Mouse (Mus musculus): Measurements from ENCODE around the gene Vav3.

The Vav3 gene

DNA sequence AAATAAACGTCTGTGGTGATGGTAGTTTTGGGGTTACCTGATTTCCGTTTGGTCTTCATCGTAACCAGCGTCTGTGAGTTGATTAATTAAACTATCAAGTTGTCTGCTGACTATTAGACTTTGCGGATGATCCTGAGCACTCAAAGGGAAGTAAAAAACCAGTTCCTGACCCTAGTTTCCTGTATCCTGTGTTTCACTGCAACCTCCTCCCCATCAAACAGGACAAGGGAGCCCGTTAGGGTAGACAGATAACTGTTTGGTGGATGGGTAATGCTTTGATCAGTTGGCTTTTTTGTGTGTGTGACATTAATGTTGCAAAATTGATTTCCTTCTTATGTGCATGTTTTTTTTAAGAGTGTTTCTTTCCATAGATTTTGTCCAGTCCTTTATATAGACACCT lies 12.2 kb downstream of the Vav3 start:
- DNase-seq (ENCODE audit: low read depth): no peak

DNA sequence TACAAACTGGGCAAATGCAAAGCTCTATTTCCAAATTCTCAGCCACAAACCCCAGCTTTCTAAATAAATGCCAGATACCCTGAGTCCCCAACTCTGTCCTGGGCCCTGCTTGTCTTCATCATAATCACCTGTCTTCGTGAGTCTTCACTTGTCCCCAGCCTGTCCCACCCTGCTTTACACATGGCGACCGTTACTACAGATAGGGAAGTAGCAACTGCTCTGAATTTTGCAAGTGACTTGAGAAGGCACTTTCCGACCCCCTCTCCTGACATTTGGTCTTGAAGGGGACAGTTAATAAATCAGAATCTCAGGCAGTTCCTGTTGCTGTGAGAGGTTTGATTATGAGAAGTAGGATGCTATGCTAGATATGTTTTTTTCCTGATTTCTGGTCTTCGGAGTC lies 13.4 kb downstream of the Vav3 start:
- no peak for DNase-seq (ENCODE audit: low read depth)

DNA sequence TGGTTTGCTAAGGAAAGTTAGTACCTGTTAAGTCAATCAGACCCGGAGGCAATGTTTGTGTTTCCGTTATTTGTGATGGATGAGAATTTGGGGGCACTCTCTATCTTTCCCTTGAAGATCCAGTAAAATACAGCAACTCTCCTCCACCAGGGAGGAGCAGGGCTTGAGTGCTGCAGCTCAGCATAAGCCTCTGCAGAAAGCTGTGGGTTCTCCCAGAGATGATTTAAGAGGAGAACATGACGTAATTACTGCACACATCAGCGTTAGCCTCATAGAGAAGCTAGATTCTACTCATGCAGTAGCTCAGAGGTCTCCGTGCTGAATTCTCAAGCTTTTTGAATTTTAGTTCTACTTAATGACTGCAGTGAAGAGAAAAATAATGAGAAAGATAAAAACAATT lies 14.7 kb downstream of the Vav3 start:
- DNase-seq (ENCODE audit: low read depth): no peak

DNA sequence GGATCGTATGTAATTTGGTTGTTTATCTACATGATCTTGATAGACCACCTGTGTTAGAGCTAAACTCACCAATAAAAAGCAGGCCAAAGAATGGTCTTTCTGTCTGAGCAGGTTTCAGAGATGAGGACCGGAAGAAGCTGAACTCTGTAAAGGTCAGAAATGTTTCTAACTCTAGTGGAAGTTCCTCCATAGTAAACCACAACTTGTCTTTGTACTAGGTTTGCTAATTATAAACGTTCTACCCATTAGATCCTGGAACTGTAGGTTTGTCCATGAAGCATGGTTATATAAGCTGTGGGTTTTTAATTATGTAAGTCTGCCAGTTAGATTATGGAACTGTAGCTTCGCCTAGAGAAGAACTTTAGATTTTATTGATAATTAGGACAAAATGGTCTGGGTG lies 20.3 kb downstream of the Vav3 start:
- DNase-seq (ENCODE audit: low read depth): no peak

DNA sequence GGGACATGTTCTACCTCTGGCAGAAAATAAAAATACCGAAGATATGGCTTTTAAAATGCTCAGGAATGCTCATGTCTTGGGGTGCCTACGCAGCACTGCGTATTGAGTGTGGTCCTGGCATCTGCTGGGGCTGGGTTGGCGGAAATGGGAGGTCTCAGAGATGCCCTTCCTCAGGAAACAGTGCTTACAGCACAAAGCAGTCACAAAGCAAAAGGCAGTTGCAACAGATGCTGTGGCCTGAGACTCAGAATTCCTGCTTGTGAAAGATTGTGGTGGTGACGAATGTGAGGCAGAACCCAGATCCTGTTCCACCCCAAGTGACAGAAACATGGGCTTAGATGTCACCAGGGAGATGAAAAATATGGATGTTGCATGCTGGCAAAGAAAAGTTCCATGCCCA lies 21.4 kb downstream of the Vav3 start:
- no peak for DNase-seq (ENCODE audit: low read depth)

DNA sequence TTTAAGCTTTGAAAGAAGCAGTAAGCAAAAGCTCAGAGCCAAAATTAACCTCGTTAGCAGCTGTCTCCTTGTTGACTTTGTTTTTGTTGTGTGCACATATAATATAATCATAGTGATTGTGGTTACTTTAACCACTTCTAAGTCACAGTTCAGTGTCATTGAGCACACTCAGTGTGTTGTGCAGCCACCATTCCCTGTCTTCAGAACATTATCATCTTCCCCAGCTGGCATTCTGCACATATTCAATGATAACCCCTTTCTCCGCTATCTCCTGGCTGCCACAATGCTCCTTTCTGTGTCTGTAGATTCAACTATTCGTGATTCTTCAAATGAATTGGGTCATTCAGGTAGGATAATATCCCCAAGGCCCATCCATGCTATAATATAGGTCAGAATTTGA lies 21.9 kb downstream of the Vav3 start:
- DNase-seq (ENCODE audit: low read depth): no peak

DNA sequence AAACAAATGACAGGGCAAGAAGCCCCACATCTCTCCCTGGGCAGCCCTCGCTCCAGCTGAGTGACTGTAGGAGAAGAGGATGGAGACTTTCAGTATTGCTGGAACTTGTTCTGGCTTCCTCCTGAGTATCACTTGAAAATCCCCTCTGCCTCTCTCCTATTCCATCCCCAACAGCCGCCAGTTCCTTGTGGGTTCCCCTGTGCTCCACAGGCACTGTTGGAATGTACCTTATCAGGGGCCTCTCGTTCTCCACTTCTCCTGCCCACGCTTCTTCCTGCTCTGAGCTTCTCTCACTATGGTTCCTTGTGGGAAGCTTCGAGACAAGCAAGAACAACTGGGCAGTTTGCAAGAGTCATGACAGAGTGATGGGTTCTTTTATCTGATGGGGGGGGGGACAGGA lies 23.1 kb downstream of the Vav3 start:
- DNase-seq (ENCODE audit: low read depth): no peak

DNA sequence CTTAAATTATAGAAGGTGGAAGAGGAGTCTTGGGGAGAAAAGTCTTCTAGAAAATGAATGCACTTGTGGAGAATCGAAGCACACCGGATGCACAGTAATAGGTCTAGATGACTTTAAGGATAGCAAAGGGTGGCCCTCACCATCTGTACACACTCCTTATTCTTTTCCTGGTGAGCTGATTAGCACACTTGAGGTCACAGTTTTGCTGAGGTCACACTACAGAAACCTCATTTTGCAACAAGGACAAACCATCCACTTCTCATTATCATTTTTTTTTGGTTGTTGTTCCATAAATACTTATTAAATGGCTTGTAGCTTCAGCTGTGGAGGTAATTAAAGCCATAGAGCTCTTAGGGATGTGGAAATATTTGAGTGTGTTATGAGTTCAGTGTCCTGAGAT lies 25.4 kb downstream of the Vav3 start:
- DNase-seq (ENCODE audit: low read depth): no peak

DNA sequence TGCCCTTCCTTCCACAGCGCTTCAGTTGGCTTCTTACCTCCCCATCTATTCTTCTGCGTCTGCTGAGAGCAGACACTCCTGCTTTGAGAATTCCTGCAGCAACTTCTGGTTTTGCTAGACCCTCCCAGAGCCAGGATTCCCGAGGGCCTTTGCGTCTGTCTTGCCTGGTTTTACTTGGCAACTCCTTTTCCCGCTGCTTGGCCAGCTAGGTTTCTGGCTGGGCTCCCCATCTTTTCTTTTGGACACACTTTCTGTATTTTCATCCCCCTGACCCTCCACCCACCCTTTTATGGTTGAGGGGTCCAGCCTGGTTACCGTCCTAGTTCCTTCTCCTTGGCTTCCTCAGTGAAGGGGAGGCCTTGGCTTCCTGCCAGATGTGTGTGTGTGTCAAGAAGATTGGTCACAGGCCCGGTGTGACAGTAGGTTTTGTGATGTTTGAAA lies 26.0 kb downstream of the Vav3 start:
- DNase-seq (ENCODE audit: low read depth): no peak

DNA sequence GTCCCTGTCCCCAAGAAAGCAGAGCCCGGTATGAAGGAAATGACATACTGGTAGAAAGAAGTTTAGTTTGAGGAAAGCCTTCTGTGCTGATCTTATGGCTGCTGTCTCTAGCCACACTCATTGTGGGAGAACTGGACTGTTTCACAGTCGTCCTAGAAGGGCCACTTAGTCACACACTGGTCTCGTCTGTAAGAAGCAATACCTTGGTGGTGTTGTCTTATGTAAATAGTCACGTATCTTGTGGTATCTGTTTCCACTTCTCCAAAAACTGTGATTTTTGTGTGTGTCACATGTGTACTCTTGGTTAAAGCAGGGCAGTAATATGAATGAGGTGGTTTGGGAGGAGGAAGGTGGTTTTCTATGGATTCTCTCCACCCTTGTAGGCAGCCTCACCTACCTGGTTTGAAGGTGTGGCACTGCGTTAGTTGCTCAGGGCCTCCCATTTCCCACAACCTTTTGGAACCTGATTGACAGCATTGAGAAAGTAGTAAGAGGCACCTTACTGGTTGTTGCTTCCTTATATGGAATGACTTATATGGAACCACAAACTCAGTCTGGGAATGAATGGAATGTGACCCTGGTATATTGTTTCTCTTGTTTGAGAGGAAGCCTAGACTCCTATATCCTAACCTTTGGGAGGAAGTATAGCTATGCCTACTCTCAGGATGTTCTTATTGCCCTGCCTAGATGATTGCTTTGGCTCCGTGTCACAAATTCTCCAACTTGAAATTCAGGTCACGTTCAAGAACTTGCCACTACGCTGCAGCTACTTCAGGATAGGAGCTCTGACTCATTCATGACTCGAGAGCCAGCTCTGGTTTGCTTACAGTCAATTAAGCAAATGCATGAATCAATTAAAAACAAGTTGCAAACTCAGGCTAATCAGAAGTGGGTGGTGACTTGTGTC lies 28.2 kb downstream of the Vav3 start:
- peak; percentile 27 for DNase-seq (ENCODE audit: low read depth)

DNA sequence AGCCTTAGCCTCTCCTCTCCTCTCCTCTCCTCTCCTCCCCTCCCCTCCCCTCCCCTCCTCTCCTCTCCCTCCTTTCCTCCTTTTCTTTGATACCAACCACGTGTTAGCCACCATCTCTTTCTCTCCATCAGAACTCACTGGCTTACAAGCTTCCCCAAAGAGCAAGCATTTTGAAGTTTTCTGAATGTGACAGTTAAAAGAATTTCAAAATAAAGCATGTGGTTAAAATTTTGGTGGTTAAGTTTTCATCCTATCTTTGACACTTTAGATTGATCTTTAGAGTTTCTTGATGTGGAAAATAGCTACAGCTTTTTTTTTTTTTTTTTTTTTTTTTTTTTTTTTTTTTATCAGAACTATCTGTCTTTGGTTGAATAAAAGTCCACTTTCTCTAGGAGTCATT lies 31.1 kb downstream of the Vav3 start:
- DNase-seq (ENCODE audit: low read depth): no peak

DNA sequence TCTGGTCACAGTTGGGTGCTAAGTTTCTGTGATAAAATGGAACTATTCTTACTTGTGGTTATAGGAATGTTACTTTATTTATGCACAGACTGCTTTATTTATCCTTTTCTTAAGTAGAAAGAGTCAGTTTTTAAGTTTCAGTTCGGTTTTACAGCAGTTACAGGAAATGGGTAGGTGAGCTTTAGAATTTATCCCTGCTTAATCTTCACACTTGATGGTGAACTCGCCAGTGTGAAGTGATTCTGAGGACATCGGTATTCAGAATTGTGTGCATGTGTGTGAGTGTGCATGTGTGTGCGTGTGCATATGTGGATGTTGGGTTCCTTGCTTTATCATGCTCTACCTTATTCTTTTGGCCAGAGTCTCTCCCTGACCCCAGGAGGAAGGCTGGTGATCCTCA lies 32.2 kb downstream of the Vav3 start:
- DNase-seq (ENCODE audit: low read depth): no peak

DNA sequence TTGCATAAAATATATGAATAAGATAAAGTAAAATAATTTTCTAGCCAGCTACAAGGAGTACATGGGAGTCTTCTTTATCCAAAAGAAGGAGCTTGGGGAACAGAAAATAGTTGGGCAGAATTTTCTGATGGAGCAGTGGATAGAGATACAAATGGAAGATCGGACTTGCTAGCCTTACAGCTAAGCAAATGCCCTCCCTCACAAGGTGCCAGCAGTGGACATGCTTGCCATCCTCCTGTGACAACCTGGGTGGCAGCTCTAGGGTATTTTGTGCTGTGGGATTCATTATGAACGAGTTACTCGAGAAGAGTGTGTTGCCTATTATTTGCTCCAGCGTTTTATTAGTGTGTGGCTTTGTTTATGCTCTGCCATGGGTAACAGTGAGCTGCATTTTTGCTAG lies 37.8 kb downstream of the Vav3 start:
- no peak for DNase-seq (ENCODE audit: low read depth)

DNA sequence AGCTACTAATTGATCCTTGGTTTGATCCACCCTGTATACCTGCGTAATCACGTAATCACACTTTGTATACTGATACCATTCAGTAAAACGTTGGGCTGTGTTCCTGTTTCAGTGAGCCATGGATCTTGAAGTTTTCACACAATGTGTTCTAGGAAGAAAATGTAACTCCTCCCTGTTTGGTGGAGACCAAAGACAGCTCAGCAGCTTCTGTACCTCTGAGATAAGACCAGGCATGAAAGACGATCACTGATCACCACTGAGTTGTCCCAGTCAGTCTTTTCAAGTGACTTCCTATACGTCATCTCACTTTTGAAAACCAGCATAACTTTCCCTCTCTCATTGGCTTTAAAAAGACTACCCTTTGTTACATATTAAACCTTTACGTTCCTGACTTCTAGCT lies 38.2 kb downstream of the Vav3 start:
- no peak for DNase-seq (ENCODE audit: low read depth)

DNA sequence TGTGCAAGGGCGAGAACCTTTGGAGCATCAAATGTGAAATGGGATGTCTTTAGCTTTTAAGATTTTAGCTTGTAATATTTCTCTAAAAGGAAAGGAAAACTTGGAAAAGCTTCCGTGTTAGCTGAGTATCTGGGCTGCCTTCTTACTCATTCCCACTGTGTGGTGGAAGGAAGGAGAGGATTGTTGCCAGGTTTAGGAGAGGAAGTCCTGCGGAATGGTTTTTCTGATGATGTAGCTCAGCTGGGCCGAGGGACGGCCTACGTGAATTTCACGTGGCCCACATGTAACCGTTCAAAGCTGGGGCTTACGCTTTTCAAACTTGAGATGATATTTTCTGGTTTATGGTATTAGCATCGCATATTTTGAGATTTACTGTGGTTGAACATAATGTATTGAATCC lies 48.3 kb downstream of the Vav3 start:
- no peak for DNase-seq (ENCODE audit: low read depth)

DNA sequence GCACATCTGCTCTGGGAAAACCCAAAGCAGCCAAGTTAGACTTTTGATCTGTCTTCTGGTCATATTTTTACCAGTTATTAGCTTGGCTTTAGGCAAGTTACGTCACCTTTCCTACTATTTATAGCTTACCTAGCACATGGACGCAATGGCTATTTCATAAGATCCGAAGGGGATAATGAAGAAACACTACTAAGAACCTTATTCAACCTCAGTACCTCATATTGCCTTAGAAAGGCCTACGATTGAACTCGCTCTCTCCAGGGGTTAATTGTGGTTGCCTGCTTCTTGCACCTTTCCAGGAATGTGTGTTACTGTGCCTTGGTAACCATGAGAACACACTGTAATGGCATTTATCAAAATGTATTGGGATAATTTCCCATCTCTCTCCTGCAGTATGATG lies 61.1 kb downstream of the Vav3 start:
- DNase-seq (ENCODE audit: low read depth): no peak

DNA sequence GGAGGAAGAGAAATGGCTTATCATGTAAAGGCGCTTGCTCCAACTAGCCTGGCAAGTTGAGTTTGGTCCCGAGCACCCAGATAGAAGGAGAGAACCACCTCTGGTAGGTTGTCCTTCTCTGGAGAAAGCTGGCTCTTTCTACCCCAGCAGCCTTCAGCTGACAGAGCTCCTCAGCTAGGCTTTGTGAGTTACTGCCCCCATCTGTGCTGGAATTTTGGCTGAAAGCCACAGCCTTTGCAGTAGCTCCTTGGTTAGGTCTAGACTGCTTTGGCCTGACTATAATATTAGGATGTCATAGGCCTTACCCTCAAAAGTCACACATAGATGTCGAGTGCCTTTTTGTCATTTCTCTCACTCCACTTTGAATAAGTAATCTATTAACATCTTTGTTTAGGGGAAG lies 70.8 kb downstream of the Vav3 start:
- no peak for DNase-seq (ENCODE audit: low read depth)

DNA sequence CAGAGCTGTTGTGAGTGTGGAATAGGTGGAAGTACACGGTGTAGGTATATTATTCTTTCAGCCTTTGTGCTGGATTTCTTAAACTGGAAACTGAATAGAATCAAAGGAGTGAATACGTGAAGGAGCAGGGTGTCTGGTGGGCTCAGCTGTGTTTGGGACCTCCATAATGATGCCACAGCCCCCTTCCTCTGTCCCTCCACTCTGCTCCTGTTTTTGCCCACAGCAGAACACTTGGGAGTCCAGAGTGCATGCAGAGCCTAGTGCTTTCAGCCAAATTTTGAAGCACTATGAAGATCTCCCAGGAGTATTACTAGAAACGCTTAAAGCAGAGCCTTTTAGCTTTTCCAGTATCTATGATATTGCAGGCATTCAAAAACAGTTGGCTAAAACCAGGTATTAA lies 80.0 kb downstream of the Vav3 start:
- no peak for DNase-seq (ENCODE audit: low read depth)

DNA sequence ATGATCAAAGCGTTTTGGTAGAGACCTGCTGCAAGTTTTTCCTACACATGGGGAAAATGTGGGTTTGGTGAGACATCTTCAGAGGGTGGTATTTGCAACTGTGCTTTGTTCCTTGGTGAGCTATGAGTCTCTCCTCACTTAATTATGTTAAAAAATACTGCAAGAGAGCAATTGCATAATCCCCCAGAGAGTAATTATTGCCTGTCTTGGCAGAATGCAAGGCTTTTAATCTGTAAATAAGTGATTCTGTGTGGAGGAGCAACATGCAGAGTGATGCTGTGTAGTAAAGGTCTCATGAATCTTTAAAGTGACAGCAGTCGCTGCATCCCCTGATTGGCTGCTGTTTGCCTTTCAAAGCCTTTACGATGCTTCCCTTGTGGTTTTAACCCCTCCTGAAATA lies 80.6 kb downstream of the Vav3 start:
- no peak for DNase-seq (ENCODE audit: low read depth)

DNA sequence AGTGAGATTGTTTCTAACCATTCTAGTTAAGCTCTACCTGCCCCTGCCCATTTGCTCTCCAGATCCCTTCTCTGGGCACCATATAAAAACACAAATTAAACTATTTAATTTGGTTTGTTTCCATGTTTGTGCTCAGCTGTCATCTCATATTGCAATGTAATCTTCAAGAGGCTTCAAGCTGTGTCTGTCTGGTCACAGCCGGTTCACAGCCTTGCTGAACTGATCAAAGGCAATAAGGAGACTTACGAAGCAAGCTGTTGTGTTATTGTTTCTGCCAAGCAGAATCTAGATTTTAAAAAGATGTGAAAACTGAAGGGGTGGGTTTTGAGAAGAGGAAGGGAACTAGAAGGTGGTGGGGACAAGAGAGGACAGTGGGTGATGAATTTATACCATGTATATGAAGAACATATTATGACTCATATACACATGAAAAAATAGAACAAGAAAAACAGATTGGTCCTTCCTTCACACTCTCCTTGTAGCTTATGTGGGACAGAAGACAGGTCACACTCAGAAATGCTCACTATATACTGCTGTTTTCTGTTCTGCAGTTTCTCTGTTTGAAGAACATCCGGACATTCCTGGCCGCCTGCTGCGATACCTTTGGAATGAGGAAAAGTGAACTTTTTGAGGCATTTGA lies 83.1 kb downstream of the Vav3 start:
- no peak for DNase-seq (ENCODE audit: low read depth)

DNA sequence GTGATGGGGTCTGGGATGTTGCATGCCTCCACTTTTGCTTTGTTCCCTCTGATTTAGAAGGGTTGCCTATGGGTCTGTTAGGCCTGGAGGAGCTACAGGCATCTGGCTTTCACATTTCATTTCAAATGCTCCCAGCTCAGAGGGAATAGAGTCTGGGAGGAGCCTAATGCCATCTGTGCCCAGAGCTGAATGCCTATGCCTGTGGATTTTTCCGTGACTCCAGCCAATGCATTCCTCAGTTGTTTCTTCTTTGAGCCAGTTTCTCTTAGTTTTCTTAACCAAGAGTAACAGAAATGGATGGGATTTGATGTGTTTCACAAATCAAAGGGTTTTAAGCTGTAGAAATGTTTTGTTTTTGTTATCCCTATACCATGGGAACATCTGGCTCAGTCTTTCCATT lies 90.8 kb downstream of the Vav3 start:
- DNase-seq (ENCODE audit: low read depth): peak; percentile 55

DNA sequence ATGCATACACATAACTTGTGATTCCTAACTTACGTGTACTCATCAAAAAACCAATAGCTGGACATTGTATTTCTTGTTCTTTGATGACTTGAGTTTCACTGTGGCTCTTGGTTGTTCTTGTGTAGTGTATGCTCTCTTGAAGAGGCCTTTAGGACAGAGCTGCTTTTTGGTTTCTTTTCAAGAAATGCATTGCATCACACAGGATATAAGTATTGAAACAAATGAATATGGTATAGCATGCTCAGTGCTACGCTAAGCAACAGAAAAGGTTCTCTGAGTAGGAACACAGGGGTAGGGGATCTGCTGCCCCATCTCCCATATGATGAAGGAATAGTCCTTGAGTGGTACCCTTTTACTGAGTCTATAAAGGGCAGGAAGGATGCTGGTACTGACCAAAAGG lies 98.1 kb downstream of the Vav3 start:
- DNase-seq (ENCODE audit: low read depth): no peak

DNA sequence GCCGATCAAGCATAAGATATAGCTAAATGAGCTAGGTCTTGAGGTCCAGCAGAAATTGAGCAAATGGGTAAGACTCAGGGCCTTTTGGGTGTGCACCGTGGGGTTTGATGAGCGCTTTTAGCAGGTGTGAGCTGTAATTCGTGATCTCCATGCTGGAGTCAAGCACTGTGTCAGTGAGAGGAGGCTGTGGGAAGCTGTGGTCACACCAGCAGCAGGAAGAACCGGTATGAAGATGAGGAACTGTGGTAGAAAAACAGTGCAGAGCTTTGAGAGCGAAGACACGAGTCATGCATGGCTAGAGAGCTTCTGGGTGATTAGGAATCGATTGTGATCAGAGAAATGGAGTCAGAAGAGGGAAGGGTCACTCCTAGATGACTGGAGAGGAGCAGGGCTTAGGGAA lies 98.8 kb downstream of the Vav3 start:
- no peak for DNase-seq (ENCODE audit: low read depth)

DNA sequence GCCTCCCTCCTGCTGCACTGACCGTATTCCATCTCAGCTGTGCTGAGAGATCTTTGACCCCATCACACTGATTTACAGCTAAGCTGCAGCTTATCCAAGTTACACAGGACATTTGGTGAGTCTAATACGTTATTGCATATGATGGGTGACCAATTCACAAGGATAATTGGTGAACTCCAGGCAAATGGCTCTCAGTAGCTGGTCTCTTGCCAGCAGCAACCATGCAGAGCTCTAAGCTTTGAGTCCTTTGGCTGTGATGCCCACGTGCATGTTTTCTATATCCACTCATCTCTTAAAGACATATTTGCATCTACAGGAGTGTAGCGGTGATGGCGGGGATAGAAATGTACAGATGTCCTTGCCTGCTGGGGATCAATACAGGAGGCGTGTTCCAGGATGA lies 99.5 kb downstream of the Vav3 start:
- DNase-seq (ENCODE audit: low read depth): no peak

Data from fibroblast of lung, adult 2 months (primary cell).